Mouse (Mus musculus) heart, embryonic 15.5 days (tissue): ENCODE data around the gene Pak6. TPM values are rescaled to one million over a fixed set of nuclear protein-coding genes. Genes with fewer than 3 reads are reported as not detected.
A peak's percentile ranks its signal among the peaks of the same experiment; 100 is the strongest.

Source experiments
- ATAC-seq: fragments of 200-750 bp; cut with Nextera tagmentation; replicated peaks from 2 replicates; pipeline ENCODE4 v1.8.0; 2017; ENCODE audit warnings: low read depth, moderate TSS enrichment; ENCODE audit not compliant: insufficient number of reproducible peaks, insufficient read depth, low FRiP score
- H3K27ac ChIP-seq: fragments of 300-500 bp; sonication (generic); 2 replicates; pipeline ENCODE4 v1.5.1; 2015; ENCODE audit warnings: mild to moderate bottlenecking, inconsistent platforms
- H3K27me3 ChIP-seq: fragments of 300-500 bp; sonication (generic); 2 replicates; pipeline ENCODE4 v1.6.1; 2015; ENCODE audit warnings: inconsistent platforms
- H3K36me3 ChIP-seq: fragments of 300-500 bp; sonication (generic); 2 replicates; pipeline ENCODE4 v1.6.1; 2015; ENCODE audit warnings: mild to moderate bottlenecking, inconsistent platforms
- H3K4me1 ChIP-seq: fragments of 300-500 bp; sonication (generic); replicated peaks from 2 replicates; pipeline ENCODE4 v1.6.1; 2015; ENCODE audit warnings: inconsistent platforms
- H3K4me2 ChIP-seq: fragments of 300-500 bp; sonication (generic); 2 replicates; pipeline ENCODE4 v1.6.1; 2015; ENCODE audit warnings: inconsistent platforms, mild to moderate bottlenecking, moderate library complexity
- H3K4me3 ChIP-seq: fragments of 300-500 bp; sonication (generic); 2 replicates; pipeline ENCODE4 v1.5.1; 2015; ENCODE audit warnings: mild to moderate bottlenecking, inconsistent platforms
- H3K9ac ChIP-seq: fragments of 300-500 bp; sonication (generic); 2 replicates; pipeline ENCODE4 v1.6.1; 2015; ENCODE audit warnings: mild to moderate bottlenecking, inconsistent platforms
- H3K9me3 ChIP-seq: fragments of 300-500 bp; sonication (generic); replicated peaks from 2 replicates; pipeline ENCODE4 v1.6.1; 2016; ENCODE audit warnings: inconsistent platforms
- WGBS: fragments of 180-500 bp; shearing (Covaris S2); methylation state at CpG from one replicate; pipeline ENCODE4 v1.1.7; 2015; ENCODE audit warnings: mixed read lengths; 5-methylcytosine and 5-hydroxymethylcytosine counted together
- polyA plus RNA-seq: library from polyadenylated mRNA; unstranded; fragments of >200 nt; fragmentation: Nextera tagmentation; extraction: Ambion mirVana; gene quantifications from 2 replicates; pipeline ENCODE4 v1.2.1, GENCODE M21; 2015

Gene Pak6
- polyA plus RNA-seq, 1 experiment from 2014 or later: 10.1 TPM

DNA sequence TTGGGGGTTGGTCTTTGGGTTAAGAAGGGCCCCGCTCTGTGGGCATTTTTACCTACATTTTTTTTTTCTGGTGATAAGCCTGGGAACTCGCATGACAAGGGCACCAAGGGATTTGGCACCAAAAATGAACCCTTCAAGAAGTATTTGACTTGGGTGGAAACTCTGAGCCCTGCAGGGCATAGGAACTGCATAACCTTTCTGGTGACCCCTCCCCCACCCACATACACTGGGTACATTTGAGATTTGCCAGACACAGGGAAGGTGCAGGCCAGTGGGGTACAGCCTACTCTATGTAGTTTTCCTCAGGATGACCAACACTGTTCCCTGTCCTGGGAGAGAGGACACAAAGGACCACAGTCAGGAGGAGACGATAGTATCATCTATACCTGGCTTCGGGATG lies 2.5 kb downstream of the Pak6 start:
- no peak for ATAC-seq
- Histone ChIP-seq H3K9me3 (no peaks in the 10 kb centered on the region), H3K4me1 (peaks cover 67% of the 10 kb centered on the region), H3K4me2 (no peak overlapping the region), H3K4me3 (no peak overlapping the region), H3K27ac (peak overlapping the region; percentile 6; the same call in 1 of the 2 replicates), H3K9ac (no peak overlapping the region), H3K36me3 (no peaks in the 10 kb centered on the region), H3K27me3 (0 out of 2 replicates have a peak, but pooled peaks cover 3% of the 10 kb centered on the region)
- 79% methylated on average over 4 of the region's 4 CpGs for WGBS

DNA sequence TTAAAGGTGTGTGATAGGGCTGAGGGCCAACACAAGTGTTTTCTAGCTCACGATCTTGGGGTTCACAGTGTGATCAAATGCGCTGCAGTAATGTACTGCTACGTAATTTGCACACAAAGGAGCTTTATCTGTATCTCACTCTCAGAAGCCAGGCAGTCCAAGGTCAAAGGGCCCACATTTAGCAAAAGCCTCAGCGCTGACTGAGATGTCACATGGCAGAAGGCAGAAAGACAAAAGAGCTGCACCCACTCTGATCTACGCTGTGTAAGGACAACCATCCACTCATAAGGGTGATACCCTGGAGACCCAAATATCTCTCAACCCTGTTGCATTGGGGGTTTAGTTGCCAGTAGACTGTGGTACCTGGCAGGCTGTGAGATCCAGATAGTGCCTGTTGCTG lies 4.1 kb downstream of the Pak6 start:
- Histone ChIP-seq H3K4me3 (no peak overlapping the region), H3K36me3 (no peaks in the 10 kb centered on the region), H3K9me3 (no peaks in the 10 kb centered on the region), H3K4me2 (no peak overlapping the region), H3K27ac (peak overlapping the region; percentile 78), H3K4me1 (peaks cover 67% of the 10 kb centered on the region), H3K9ac (no peak overlapping the region), H3K27me3 (peaks cover 4% of the 10 kb centered on the region; the same call in 1 of the 2 replicates)
- 51% methylated on average over 5 of the region's 5 CpGs for WGBS
- ATAC-seq: no peak

DNA sequence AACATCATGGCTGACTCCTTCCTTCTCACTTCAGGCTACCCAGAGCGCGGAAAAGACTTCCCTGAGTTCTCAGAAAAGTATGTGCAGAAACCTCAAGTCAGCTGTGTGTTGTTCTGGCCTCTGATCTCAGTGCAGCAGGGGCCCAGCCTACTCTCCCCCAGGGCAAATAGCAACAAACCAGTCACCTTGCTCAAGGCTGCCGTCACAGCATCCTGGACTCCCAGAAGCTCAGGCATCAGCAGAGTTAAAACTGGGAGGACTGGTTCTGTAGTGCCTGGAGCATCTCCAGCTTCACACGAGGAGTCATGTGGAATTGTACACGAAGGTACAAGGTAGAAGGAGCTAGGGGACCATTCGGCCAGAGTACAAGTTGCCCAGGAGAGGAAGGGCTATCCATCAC lies 6.1 kb downstream of the Pak6 start:
- H3K9ac ChIP-seq: no peak overlapping the region
- H3K4me1 ChIP-seq: peaks cover 48% of the 10 kb centered on the region
- no peak overlapping the region for H3K4me2 ChIP-seq
- H3K36me3 ChIP-seq: no peaks in the 10 kb centered on the region
- ATAC-seq: no peak
- H3K9me3 ChIP-seq: no peaks in the 10 kb centered on the region
- 65% methylated on average over 6 of the region's 6 CpGs for WGBS
- H3K27ac ChIP-seq: peak overlapping the region; percentile 75
- H3K27me3 ChIP-seq: peaks cover 21% of the 10 kb centered on the region
- H3K4me3 ChIP-seq: no peak overlapping the region

DNA sequence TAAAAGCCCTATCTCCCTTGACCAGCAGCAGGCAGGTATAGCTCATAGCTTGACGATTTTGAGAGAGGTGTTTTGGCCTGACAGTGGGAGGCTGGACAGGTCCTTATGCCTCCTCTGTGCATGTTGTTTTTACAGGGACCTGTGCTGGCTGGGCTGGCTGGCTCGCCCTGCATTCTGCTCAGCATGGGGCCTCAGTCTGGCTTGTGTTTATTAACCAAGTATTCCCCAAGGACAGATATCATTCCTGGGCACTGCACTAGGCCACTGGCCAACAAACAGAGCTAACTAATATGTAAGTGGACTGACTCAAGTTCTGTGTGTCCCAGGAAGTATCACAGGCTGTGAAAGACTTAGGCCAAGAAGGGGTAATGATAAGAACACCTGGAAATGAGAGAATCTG lies 6.7 kb downstream of the Pak6 start:
- H3K4me2 ChIP-seq: no peak overlapping the region
- H3K36me3 ChIP-seq: no peaks in the 10 kb centered on the region
- WGBS: 26% methylated on average over 2 of the region's 2 CpGs
- peaks cover 26% of the 10 kb centered on the region for H3K27me3 ChIP-seq
- H3K4me1 ChIP-seq: peaks cover 45% of the 10 kb centered on the region
- ATAC-seq: no peak; the same call in 1 of the 2 replicates
- no peaks in the 10 kb centered on the region for H3K9me3 ChIP-seq
- H3K9ac ChIP-seq: no peak overlapping the region
- H3K27ac ChIP-seq: peak overlapping the region; percentile 75
- no peak overlapping the region for H3K4me3 ChIP-seq

DNA sequence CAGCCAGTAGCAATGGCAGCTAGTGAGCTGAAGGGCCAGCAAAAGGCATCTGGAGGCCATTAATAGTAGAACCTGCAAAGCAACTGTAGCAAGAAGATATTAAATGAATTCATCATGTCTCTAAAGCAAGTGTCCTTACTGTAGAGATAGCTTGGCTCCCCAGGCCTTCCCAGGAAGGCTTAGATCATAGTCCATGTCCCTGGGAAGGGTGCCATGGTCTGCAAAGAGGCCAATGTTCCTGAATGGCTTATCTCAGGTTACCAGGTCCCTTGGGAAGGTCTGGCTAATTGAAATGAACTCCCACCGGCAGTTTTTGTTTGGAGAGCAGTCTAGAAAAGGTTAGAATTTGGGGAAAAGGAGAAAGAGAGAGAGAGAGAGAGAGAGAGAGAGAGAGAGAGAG lies 8.6 kb downstream of the Pak6 start:
- no peak overlapping the region for H3K4me3 ChIP-seq
- no peak overlapping the region for H3K4me2 ChIP-seq
- ATAC-seq: no peak
- peaks cover 43% of the 10 kb centered on the region for H3K27me3 ChIP-seq
- H3K9me3 ChIP-seq: no peaks in the 10 kb centered on the region
- peaks cover 31% of the 10 kb centered on the region for H3K4me1 ChIP-seq
- H3K27ac ChIP-seq: no peak overlapping the region
- 65% methylated on average over 1 of the region's 1 CpGs for WGBS
- H3K36me3 ChIP-seq: no peaks in the 10 kb centered on the region
- no peak overlapping the region for H3K9ac ChIP-seq

DNA sequence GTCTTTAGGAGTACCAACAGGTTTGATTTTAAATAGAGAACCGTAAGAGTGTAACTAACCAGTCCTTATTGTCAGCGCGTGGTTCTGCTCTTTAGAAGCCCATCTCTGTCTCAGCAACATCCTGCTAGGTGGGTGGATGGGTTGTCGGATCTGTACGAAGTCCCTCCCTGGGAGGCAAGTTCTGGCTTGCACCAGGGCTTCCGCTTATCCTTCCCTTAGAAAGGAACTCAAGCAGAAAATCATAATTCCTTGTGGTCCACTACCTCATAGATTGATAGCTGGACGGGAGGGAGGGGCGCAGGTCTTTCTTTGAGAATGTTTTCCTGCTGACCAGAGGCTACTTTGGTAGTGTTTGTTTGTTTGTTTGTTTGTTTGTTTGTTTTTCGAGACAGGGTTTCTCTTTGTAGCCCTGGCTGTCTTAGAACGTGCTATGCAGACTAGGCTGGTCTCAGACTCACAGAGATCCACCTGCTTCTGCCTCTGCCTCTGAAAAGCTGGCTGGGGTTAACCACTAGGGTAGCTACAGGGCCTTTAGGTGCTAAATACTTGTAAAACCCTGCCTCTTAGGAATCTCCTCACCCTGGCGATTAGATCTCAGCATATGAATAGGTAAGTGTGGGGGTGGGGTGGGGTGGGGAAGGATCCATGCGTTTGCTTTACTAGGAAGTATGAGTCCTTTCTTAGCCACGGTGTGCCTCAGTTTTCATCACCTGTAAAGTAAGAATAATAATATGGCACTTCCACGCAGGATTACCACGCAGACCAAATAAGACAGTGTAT lies 10.8 kb downstream of the Pak6 start:
- Histone ChIP-seq H3K4me3 (no peak overlapping the region), H3K4me2 (no peak overlapping the region), H3K27ac (no peak overlapping the region), H3K36me3 (no peaks in the 10 kb centered on the region), H3K9me3 (no peaks in the 10 kb centered on the region), H3K27me3 (peaks cover 65% of the 10 kb centered on the region), H3K9ac (no peak overlapping the region), H3K4me1 (peaks cover 37% of the 10 kb centered on the region)
- WGBS: 42% methylated on average over 15 of the region's 15 CpGs
- no peak for ATAC-seq

DNA sequence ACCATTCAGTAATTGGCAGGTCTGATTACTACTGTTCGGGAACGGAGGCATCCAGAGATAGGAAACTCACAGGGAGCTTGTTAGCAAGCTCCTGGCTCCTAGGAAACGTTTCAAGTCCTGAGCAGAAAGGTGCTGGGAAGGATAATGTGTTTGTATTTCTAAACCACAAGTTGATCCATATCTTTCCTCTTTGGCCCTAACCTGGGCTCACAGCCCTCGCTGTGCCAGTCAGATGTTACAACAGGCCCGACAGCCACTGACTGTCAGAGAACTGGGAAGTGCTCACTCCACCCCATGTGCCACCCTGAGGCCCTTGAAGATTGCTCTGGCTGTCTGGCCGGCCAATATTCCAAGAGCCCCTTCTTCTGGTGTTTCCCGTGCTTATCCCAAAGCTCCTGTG lies 11.4 kb downstream of the Pak6 start:
- Histone ChIP-seq H3K27me3 (peaks cover 69% of the 10 kb centered on the region), H3K4me1 (peaks cover 33% of the 10 kb centered on the region), H3K4me2 (no peak overlapping the region), H3K4me3 (no peak overlapping the region), H3K9me3 (no peaks in the 10 kb centered on the region), H3K9ac (no peak overlapping the region), H3K36me3 (no peaks in the 10 kb centered on the region), H3K27ac (no peak overlapping the region)
- WGBS: 28% methylated on average over 7 of the region's 7 CpGs
- no peak for ATAC-seq

DNA sequence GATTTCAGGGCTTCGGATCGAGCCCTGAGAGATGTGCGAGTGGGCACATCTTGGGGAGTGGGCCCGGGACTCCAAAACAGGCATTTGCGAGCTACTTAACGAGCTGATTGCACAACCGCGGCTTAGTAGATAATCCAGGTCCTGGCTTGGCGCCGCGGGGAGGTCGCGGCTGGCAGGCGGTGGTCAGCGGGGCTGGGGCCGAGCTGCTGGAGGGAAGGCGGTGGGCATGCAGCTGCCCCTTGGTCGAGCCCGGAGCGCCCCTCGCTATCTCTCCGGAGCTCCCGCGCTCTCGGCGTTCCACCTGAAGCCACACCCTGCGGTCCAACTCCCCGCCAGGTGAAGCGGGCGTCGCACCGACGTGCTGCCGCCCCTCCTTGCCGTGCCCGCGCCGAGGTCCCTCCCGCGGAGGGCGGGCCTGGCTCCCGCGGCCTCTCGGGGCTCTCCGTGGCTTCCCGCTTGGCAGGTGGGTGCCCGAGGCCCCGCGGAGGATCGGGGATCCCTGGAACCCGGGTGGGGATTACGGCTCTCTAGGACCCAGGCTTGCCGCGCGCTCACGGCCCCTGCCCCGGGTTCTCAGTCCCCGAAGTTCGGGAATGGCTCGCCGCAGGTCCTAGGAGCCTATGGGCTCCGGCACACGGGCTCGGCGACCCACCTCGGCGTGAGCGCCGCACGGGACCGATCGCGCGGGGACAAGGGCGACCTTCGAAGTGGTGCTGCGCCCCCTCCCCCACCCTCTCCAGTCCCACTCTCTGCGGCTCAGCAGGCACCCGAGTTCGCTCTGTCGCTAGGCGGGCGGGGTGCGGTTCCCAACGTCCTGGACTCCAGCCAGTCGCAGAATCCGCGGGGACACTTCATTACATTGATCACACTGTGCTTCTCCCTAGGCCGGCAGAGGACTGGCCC lies 14.0 kb downstream of the Pak6 start:
- H3K9ac ChIP-seq: peak overlapping the region; percentile 67
- 1% methylated on average over 86 of the region's 89 CpGs for WGBS
- H3K9me3 ChIP-seq: no peaks in the 10 kb centered on the region
- peak overlapping the region; percentile 59 for H3K4me3 ChIP-seq
- H3K27ac ChIP-seq: no peak overlapping the region
- peak; percentile 52 for ATAC-seq
- H3K27me3 ChIP-seq: peaks cover 74% of the 10 kb centered on the region
- H3K36me3 ChIP-seq: no peaks in the 10 kb centered on the region
- peaks cover 25% of the 10 kb centered on the region for H3K4me1 ChIP-seq
- peak overlapping the region; percentile 98 for H3K4me2 ChIP-seq

DNA sequence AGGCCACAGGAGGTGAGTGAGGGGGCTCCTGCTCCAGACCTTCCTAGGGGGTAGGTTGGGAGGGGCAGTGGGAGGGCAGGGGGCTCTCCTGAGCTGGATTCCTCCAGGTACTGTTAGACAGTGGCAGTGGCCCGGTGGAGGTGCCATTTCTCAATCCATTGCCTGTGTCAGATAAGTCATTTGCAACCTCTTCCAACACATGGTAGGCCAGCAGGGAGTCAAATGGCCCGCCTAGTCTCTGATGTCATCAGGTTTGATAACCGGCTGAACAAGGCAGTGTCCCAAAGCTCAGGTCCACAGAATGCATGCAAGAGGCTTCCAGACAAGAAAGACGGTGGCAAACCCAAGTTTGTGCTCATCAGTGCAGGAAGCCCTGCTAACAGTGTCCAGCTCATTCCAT lies 14.7 kb downstream of the Pak6 start:
- Histone ChIP-seq H3K9ac (peak overlapping the region; percentile 67; the same call in 1 of the 2 replicates), H3K9me3 (no peaks in the 10 kb centered on the region), H3K36me3 (no peaks in the 10 kb centered on the region), H3K27me3 (peaks cover 67% of the 10 kb centered on the region), H3K4me1 (peaks cover 32% of the 10 kb centered on the region), H3K4me2 (peak overlapping the region; percentile 98), H3K27ac (no peak overlapping the region), H3K4me3 (peak overlapping the region; percentile 59)
- no peak for ATAC-seq
- WGBS: 17% methylated on average over 4 of the region's 4 CpGs

DNA sequence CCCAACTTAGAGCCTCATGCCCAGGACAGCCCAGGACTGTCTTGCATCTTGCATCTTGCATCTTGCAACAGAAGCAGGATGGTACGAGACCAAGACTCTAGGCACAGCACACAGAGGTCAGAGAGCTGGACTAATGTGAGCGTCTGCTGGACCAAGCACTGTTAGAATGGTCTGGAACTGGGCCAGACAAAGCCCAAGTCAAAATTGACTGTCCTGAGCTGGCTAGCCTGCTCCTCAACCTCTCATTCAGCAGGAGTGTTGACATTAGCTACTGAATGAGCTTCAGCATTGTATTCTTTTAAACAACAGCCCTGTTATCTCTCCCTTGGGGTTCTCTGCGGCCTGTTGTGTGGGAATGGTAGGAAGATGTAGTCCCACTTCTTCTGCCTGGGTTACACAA lies 16.5 kb downstream of the Pak6 start:
- H3K4me1 ChIP-seq: peaks cover 35% of the 10 kb centered on the region
- no peak overlapping the region for H3K4me3 ChIP-seq
- WGBS: 72% methylated on average over 3 of the region's 3 CpGs
- H3K9me3 ChIP-seq: no peaks in the 10 kb centered on the region
- no peak overlapping the region for H3K4me2 ChIP-seq
- no peaks in the 10 kb centered on the region for H3K36me3 ChIP-seq
- peaks cover 50% of the 10 kb centered on the region for H3K27me3 ChIP-seq
- no peak for ATAC-seq
- H3K9ac ChIP-seq: no peak overlapping the region
- no peak overlapping the region for H3K27ac ChIP-seq

DNA sequence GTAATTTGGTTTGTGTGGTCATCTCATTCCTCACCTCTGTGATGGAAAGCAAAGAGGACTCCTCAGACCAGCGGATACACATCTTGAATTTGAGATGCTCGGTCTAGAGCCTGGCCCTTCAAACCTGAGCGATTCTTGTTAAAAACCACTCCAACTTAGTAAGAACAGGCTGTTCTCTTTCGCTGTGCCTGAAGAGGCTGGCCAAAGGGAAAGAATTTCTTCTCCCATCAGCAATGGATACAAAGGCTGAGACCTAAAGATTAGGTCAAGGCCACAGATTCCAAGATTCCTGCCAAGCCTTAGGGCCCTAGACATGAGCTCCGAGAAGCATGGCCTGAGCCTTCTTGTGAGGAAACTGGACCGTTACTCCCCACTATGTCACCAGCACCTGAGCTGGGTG lies 17.8 kb downstream of the Pak6 start:
- no peak overlapping the region for H3K4me3 ChIP-seq
- peaks cover 38% of the 10 kb centered on the region for H3K4me1 ChIP-seq
- 87% methylated on average over 6 of the region's 6 CpGs for WGBS
- H3K27ac ChIP-seq: no peak overlapping the region
- H3K27me3 ChIP-seq: peaks cover 38% of the 10 kb centered on the region
- H3K36me3 ChIP-seq: no peaks in the 10 kb centered on the region
- H3K9me3 ChIP-seq: no peaks in the 10 kb centered on the region
- no peak overlapping the region for H3K9ac ChIP-seq
- no peak for ATAC-seq
- H3K4me2 ChIP-seq: no peak overlapping the region
